Mouse (Mus musculus) heart, postnatal 25 days (tissue): ENCODE data around the gene Glg1. TPM values are rescaled to one million over a fixed set of nuclear protein-coding genes. Genes with fewer than 3 reads are reported as not detected.
"Not testable (repeated sequence)": the region's sequence is repeated elsewhere in the genome, so short reads cannot be mapped to it uniquely, and the experiment has no call there.

Experiments
- DNase-seq: peaks from one replicate; pipeline ENCODE4 v3.0.0; 2022; ENCODE audit warnings: low spot score
- intact Hi-C: fragments of 180-260 bp; cut with DNase I; formaldehyde crosslinking; loops from one replicate; pipeline ENCODE4 v1.15.1; 2025
- total RNA-seq, 2 experiments: library from RNA; stranded (reverse); gene quantifications; 2 replicates each; pipeline ENCODE4 v1.2.3; 2021

Glg1 gene
- total RNA-seq, 2 experiments from 2014 or later: 96.0 to 105 TPM

DNA sequence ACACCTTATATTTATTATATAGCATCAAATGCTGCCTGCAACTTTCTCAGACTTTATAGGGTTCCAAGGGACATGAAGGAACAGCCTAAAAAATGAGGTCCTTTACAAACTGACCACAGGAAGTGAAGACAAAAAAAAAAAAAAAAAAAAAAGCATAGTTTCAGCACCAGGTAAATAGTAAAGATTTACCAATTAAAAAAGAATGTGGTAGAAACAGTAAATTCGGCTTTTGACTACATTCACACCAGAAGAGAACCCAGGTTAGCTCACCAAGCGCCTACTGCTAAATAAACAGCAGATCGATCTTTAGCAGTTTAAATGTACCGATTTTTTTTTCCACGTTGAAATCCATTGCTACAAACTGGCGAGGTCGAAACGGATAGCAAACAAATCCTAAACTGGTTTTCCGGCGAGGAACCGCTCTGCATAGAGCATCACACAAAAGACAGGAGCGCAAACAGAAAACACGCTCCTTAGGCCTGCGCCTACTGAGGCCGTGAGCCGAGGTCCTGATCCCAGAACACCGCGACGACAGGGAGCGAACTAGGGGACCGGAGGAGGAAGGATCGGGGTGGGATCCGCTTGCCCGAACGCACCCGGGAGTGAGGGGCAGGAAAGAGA lies 896 bp downstream of the Glg1 start:
- DNase-seq: no peak
- intact Hi-C loops: loop anchor here (2.0 to 10.0 kb wide), 6 partner anchors 41 to 223 kb away; partner anchors contain the start of genes Aars and Ddx19b

DNA sequence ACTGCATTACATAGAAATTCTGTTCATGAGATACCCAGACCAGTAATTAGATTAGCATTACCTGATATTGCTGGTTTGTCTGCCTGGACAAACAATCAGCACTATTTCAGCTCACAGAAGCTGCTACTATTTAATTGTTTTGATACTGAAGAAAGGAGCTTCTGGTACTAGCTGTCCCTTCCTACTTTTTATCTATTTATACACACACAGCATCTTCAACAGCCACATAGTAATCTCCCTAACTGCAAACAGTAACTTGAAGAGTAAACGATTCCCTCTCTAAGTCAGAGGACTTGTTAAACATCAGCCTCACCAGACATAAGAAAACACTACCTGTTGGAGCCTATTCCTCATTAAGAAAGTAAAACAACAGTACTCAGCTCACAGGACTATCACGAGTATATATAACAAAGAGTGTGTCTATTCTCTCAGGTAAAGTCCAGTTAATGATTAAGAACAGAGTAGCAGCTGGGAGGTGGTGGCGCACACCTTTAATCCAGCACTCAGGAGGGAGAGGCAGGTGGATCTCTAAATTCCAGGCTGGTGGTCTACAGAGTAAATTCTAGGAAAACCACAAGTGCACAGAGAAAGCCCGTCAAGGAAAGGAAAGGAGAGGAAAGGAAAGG lies 6.4 kb downstream of the Glg1 start:
- no peak for DNase-seq

GRCm38 (mm10) chr8:111250111-111250510 lies 8.9 kb downstream of the Glg1 start:
- no peak for DNase-seq
- intact Hi-C loops: loop anchor here (10.0 kb wide), 1 partner anchor 215 kb away; the partner anchor contains the start of genes Aars and Ddx19b

More for the DNA sequence above, 6.4 kb downstream of the Glg1 start:
- intact Hi-C loops: loop anchor here (10.0 kb wide), 1 partner anchor 218 kb away; the partner anchor contains the start of genes Aars and Ddx19b

DNA sequence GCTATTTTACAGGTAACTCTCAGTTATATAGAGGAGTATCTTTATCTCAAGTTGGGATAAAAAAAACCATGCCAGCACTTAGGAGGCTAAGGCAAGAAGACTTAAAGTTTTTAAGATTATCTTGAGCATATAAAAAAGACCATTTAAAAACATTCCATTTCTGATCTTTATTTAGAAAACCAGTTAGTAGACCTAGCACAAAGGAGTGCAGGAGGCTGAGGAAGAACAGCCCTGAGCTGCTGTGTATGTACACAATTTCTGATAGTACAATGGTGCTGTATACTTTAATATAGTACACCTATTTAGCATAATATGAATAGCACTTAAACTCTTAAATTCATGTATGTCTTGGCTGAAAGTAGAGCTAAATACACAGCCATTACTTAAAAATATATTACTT lies 10.9 kb downstream of the Glg1 start:
- intact Hi-C loops: no loop called here
- no peak for DNase-seq

DNA sequence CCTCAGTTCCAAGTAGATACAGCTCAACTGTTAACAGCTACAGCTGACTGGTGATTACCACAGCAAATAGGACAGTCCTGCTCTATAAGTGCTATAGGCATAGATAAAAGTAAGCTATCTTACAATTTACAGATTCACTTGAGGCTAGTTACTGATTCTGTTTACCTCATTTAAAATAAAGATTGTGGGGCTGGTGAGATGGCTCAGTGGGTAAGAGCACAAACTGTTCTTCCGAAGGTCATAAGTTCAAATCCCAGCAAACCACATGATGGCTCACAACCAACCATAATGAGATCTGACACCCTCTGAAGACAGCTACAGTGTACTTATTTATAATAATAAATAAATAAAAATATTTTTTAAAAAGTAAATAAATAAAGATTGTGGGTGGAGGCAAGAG lies 12.2 kb downstream of the Glg1 start:
- intact Hi-C loops, DNase-seq: not testable (repeated sequence)

GRCm38 (mm10) chr8:111246287-111246830 lies 12.7 kb downstream of the Glg1 start:
- no peak for DNase-seq
- intact Hi-C loops: no loop called here

- intact Hi-C loops: no loop called here
- no peak for DNase-seq
Observed at GRCm38 (mm10) chr8:111237301-111237700, 21.7 kb downstream of the Glg1 start.

DNA sequence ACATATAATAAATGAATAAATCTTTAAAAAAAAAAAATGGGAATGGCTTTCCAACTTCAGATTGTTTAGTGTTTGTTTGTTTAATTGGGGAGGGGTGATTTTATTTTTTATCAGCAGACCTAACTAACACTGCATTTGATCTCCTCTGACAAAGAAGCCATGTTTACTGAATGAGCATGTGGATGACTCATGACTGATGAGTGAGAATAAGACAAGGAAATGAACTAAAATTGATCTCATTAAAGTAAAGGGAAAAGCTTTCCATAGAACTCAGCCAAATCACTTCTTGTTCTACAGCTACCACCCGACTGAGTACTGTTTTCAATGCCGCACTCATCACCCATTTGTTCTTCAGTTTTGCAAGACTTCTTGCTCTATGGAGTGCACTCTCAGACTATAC lies 25.3 kb downstream of the Glg1 start:
- DNase-seq: no peak
- intact Hi-C loops: no loop called here

DNA sequence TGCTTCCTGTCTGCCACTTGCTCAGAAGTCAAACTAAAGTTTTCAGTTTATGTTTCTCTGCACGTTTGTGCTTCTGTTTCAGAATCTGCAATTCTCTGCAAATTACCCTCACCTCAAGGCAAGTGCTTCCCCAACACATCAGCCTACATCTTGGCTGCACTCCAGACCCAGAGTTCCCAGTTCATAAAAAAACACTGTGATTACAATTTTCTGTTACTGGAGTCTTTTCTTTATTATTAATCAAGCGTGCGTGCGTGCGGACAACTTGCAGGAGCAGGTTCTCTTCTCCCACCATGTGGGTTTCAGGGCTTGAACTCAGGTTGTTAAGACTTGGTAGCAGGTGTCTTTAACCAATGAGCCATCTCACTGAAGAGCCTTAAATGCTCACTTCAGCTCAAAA lies 34.9 kb downstream of the Glg1 start:
- no peak for DNase-seq
- intact Hi-C loops: no loop called here

- intact Hi-C loops: no loop called here
- no peak for DNase-seq
Observed at GRCm38 (mm10) chr8:111218107-111218506, 40.9 kb downstream of the Glg1 start.

- intact Hi-C loops: loop anchor here (5.0 kb wide), 1 partner anchor 44 kb away; the partner anchor contains the start of gene Glg1
- no peak for DNase-seq
Observed at GRCm38 (mm10) chr8:111213406-111213805, 45.6 kb downstream of the Glg1 start.

DNA sequence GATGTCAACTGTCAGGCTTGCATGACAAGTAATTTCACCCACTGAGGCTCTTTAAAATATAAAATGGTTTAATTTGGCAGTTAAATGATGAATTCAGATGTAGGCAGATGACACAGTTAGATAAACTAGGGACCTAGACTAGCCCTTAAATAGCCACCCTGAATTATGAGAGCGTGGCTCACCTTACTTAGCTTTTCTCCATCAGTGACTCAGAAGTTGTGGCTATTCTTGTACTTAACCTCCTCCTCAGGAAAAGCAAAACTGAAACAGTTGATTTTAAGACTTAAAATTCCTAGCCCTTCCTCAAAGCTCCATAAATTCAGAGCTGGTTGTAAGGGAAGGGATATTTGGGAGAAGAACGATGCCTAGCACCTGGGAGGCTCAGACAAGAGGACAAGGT lies 47.8 kb downstream of the Glg1 start:
- no peak for DNase-seq
- intact Hi-C loops: loop anchor here (5.0 kb wide), 1 partner anchor 46 kb away; the partner anchor contains the start of gene Glg1

- intact Hi-C loops: loop anchor here (5.0 kb wide), 1 partner anchor 47 kb away; the partner anchor contains the start of gene Glg1
- no peak for DNase-seq
Observed at GRCm38 (mm10) chr8:111209874-111210273, 49.1 kb downstream of the Glg1 start.

- no peak for DNase-seq
- intact Hi-C loops: no loop called here
Observed at GRCm38 (mm10) chr8:111206321-111206720, 52.7 kb downstream of the Glg1 start.

DNA sequence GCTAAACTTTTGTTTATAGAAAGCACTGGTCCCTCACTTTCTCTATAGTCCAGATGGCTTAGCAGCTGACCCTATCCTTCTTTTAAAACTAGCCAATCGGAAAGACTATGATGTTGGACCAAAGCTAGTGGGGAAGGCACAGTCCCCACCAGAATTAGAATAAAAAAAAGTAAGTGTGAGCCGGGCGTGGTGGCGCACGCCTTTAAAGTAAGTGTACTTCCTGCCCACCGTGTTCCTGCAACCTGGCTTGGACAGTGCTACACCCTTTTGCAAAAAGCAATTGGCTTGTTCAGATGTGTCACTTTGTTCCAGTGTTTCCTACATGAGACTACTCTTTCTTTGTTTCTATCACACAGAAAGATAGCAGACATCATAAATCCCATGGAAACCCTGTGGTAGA lies 54.0 kb downstream of the Glg1 start:
- intact Hi-C loops: no loop called here
- DNase-seq: no peak

- intact Hi-C loops: loop anchor here (2.0 kb wide), 1 partner anchor 19 kb away; no protein-coding TSS in a partner anchor
Observed at GRCm38 (mm10) chr8:111203341-111203740, 55.7 kb downstream of the Glg1 start.

DNA sequence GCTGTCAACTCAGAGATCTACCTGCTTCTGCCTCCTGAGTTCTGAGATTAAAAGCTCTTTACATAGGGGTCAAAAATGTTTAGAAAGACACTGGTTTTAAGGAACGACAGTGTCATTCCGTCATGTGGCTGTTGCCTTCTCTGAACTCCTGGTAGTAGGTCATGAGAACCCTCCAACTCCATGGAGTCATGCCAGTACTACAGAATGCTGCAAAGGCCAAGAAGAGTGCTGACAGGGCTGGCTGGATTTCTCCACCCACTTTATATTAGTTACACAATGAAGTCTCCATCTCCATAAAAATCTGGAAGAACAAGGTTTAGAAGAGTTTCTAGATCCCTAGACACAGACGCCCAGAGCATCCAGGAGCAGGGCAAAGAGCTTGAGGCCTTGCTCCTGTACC lies 61.0 kb downstream of the Glg1 start:
- no peak for DNase-seq
- intact Hi-C loops: no loop called here

More at GRCm38 (mm10) chr8:111203341-111203740, 55.7 kb downstream of the Glg1 start:
- no peak for DNase-seq

DNA sequence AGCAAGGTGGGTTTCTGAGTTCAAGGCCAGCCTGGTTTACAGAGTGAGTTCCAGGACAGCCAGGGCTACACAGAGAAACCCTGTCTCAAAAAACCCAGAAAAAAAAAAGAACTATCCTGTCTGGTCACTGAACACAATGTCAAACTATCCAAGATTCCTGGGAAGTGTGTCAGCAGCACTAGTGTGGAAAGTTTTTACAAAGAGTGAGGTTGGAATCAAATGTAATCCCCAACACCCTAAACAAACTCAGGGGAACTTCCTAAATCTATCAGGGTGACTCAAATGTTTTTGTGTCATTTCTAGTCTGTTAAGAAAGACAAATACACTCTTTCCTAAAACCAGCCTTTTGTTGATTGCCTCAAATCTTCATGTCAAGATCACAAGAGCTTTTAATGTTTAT lies 62.8 kb downstream of the Glg1 start:
- no peak for DNase-seq
- intact Hi-C loops: no loop called here

DNA sequence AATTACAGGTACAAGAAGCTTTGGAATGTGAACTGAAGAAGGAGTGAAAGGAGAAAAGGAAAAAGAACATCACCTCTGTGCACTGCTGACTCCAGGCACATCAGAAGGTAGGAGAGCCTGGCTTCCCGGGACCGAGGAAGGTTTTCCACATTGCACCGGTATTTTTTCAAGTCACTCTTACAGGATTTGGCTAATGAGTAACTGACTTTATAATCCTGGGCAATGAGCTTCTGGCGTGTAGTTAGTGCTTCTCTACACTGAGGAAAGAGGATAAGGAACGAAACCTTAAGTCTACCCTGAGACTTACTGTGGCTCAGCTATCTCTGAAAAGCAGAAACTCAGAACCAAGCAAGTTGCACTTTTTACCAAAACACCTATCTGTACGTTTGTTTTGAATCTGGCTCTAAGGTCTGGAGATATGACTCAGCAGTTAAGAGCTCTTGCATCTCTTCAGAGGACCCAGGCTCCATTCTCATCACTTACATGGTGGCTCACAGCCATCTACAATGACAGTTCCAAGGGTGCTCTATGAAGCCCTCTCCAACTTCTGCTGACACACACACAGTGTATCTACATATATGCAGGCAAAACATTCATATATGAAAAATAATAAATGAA lies 70.3 kb downstream of the Glg1 start:
- DNase-seq: no peak
- intact Hi-C loops: no loop called here

GRCm38 (mm10) chr8:111187470-111187869 lies 71.5 kb downstream of the Glg1 start:
- DNase-seq: no peak
- intact Hi-C loops: no loop called here
